Mouse (Mus musculus): ENCODE measurements around the gene Mag.

The Mag gene

DNA sequence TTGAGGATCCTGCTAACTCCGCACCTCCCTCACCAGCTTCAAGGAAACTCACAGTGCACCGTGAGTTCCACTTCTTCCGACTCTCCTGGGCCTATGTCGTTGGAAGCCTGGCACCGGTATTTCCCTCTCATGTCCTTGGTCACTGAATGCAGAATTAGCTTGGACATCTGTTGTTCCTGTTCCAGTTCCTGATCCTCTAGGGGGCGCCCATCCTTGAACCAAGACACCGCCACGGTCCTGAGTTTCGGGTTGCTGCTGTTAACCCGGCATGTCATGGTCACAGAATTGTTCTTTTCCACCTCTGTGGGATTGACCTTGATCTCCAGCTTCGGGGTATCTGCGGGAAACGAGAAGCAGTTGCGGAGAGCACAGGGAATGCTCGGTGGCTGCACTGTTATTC lies 41.6 kb downstream of the Mag start:
- peak in 1 of 2 experiments; percentile 50 for DNase-seq (ENCODE audit: low spot score in 2 of 2)

DNA sequence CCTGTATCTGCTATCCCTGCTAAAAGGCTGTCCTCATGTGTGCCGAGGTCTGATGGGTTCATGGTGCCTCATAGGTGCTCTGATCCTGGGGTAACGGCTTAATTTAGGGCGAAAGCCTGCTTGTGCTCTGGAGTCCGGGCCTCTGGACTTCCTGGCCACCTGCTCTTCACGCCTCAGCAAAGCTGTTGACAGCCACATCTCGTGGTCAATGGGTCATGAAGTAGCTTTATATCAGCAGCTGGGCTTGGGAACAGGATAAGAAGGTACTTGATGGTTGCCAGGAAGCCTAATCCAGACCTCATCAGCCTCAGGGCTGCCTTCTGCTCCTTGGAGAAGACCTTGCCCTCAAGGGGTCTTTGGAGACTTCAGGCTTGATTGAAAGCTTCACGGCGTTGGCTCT lies 51.3 kb downstream of the Mag start:
- DNase-seq (ENCODE audit: low spot score in 2 of 2) = no peak

DNA sequence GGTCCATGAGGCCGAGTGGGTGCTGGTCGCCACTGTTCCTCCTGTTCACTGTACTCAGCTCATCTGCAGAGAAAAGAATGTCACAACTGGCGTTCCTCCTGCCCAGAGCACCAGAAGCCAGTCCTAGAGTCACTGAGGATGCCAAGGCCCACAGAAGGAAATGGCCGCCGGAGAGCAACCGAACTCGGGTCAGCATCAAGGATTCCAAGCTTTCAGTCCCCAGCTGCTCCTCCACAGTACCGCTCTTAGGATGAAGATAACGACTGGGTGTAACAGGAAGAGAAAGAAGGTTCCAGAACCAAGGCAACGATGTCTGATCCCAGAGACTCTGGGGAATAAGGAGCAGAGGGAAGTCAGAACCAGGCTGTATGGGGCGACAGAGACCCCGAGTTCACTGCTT lies 53.2 kb downstream of the Mag start, which contains the start of gene Ffar1:
Ffar1 (minus strand) TSS at position 101 of the 400 bp plus-strand sequence.
- no peak for DNase-seq (ENCODE audit: low spot score in 2 of 2)

DNA sequence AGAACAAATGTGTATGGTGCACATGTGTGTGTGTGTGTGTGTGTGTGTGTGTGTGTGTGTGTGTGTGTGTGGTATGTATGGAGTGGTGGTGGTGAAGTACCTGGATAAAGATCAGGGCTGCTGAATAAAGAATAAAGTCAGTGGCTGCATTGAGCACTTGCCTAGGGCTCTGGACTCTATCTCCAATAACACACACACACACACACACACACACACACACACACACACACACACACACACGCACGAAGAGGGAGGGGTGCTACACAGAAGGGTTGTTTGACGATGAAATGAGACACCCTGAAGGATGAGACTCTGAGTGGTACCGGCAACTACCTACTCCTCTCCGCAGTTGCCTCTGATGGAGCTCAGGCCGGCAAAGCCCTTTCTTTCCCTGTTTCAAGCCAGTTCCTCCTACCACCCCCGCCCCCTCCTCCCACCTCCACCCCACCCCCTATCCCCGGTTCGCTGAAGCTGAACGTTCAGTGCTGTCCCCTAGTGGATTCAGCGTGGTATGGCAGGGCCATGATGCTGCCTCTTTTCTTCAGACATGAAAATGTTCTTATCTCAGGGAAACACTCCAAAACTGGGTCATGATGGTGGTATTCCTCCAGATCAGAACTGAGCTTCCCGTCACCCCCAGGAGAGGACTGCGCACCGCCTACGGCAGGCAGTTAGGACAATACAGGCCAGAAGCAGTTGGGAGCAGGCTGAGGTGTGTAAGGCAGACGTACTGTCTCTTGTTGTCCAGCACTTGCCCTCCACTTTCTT lies 54.9 kb downstream of the Mag start:
- peak; percentile 25 to 56 for DNase-seq (ENCODE audit: low spot score in 2 of 2)

DNA sequence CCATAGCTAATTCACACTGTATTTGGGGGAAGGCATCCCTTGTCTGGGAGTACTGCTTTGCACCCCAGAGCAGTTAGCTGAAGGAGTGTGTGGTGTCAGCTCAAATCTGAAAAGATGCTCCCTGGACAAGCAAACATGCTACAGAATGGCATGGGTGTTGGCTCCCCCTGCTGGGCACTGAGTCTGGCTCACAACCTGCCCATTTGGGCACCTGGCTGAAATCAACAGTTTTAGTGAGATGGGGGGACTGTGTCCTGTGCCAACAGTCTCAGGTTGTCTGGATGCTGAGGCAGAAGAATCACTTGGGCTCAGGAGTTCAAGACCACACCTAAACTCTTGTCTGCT lies 55.4 kb downstream of the Mag start:
- peak; percentile 46 to 73 for DNase-seq (ENCODE audit: low spot score in 2 of 2)

DNA sequence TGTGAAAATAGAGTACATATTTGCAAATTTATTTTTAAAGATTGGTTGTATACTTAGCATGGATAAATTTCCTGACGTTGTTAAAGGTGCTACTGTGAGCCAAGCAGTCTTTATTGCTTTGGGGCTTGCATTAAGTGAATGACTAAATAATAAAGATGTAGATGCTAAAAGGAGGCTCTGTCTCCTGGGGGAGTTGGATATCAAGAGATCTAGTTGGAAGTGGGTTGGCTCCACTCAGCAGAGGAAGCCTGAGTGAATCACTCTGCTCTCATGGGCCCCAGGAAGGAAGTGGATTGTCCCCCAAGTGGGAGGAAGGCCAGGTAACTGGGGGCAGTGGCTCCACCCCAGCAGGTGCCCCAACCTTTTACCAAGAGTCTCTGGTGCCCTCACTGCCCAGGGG lies 56.9 kb downstream of the Mag start:
- no peak for DNase-seq (ENCODE audit: low spot score in 2 of 2)

DNA sequence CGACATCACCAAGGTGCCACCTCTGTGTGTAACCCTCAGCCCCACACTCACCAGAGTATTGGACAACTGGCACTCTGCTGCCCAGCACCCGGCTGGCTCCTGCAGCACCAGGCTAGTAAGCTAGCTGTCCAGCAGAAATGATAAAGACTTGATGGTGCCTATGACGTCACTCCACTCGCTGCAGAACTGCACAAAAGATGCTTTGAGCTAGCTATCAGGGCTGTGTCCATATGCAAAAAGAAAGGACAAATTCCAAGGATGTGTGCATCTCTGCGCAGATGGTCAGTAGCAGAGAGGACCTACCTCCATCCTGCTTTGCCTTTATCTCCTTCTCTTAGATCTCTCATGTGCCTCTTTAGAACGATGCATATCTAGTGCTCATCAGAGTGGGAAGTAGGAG lies 58.6 kb downstream of the Mag start, which contains the start of gene Ffar3:
Ffar3 (minus strand) TSS at position 101 of the 400 bp plus-strand sequence.
- no peak for DNase-seq (ENCODE audit: low spot score in 2 of 2)

DNA sequence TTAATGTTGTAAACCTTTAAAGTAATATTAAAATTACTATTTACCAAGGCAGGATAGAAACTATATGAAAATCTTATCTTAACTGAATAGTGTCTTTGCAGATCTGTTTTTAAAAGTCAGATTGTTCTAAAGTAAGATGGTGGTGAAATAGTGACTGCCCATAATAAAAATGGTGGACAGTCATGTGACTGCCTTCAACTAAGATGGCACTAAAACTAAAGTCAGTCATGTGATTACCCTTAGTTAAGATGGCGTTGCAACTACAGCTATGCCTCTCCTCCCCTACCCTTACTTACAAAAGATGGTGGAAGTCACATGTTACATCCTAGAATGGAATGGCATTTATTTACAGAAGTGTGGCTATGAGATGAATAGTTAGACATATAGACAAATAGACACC lies 63.3 kb downstream of the Mag start:
- DNase-seq (ENCODE audit: low spot score in 2 of 2) = no peak
